Mouse (Mus musculus) midbrain, embryonic 14.5 days (tissue): Measurements from ENCODE around the gene Ap2a2. TPM values are rescaled to one million over a fixed set of nuclear protein-coding genes. Genes with fewer than 3 reads are reported as not detected.
A peak's percentile ranks its signal among the peaks of the same experiment; 100 is the strongest.

ENCODE experiments used
- ATAC-seq: fragments of 200-750 bp; cut with Nextera tagmentation; 2 replicates; pipeline ENCODE4 v1.8.0; 2017; ENCODE audit warnings: moderate number of reproducible peaks, moderate library complexity; ENCODE audit not compliant: low FRiP score, low TSS enrichment
- DNase-seq: peaks from one replicate; pipeline ENCODE4 v3.0.0-alpha.2; 2015
- H3K27ac ChIP-seq: fragments of 300-500 bp; sonication (generic); replicated peaks from 2 replicates; pipeline ENCODE4 v1.5.1; 2014; ENCODE audit warnings: mild to moderate bottlenecking, low read depth, low read length, moderate library complexity
- H3K27me3 ChIP-seq: fragments of 300-500 bp; sonication (generic); 2 replicates; pipeline ENCODE4 v1.6.1; 2014; ENCODE audit warnings: low read length, control low read depth, mixed read lengths; ENCODE audit not compliant: control insufficient read depth, insufficient read depth
- H3K36me3 ChIP-seq: fragments of 300-500 bp; sonication (generic); 2 replicates; pipeline ENCODE4 v1.6.1; 2014; ENCODE audit warnings: low read length, control low read depth; ENCODE audit not compliant: control insufficient read depth, insufficient read depth
- H3K4me1 ChIP-seq: fragments of 300-500 bp; sonication (generic); 2 replicates; pipeline ENCODE4 v1.6.1; 2014; ENCODE audit warnings: mild to moderate bottlenecking, antibody characterized with exemption, low read length, control low read depth; ENCODE audit not compliant: control insufficient read depth, insufficient read depth
- H3K4me2 ChIP-seq: fragments of 300-500 bp; sonication (generic); 2 replicates; pipeline ENCODE4 v1.6.1; 2014; ENCODE audit warnings: mild to moderate bottlenecking, low read length, moderate library complexity
- H3K4me3 ChIP-seq: fragments of 300-500 bp; sonication (generic); replicated peaks from 2 replicates; pipeline ENCODE4 v1.5.1; 2014; ENCODE audit warnings: low read depth, low read length
- H3K9ac ChIP-seq: fragments of 300-500 bp; sonication (generic); replicated peaks from 2 replicates; pipeline ENCODE4 v1.6.1; 2014; ENCODE audit warnings: mild to moderate bottlenecking, low read length, moderate library complexity
- H3K9me3 ChIP-seq: fragments of 300-500 bp; sonication (generic); 2 replicates; pipeline ENCODE4 v1.6.1; 2016; ENCODE audit warnings: low read length, control low read depth, mixed read lengths; ENCODE audit not compliant: control insufficient read depth
- WGBS: fragments of 180-500 bp; shearing (Covaris S2); extraction: QIAGEN DNeasy Blood & Tissue Kit; methylation state at CpG from one replicate; pipeline ENCODE4 v1.1.7; 2014; 5-methylcytosine and 5-hydroxymethylcytosine counted together
- polyA plus RNA-seq: library from polyadenylated mRNA; unstranded; fragments of >200 nt; fragmentation: Nextera tagmentation; extraction: Ambion mirVana; gene quantifications from 2 replicates; pipeline ENCODE4 v1.2.1, GENCODE M21; 2014

Ap2a2 gene
- 95.4 and 103 TPM in 2 replicates for polyA plus RNA-seq

- no peaks in the 10 kb centered on the region for H3K27me3 ChIP-seq
- DNase-seq (peak; percentile 99), ATAC-seq (peak; percentile 94)
- H3K4me2 ChIP-seq, result peak within 1 kb of the TSS; percentile 75
- under 1% methylated on average over 72 of the region's 72 CpGs for WGBS
- H3K9ac ChIP-seq, result peak within 1 kb of the TSS; percentile 97
- H3K27ac ChIP-seq, result peak within 1 kb of the TSS; percentile 87
- peak within 1 kb of the TSS; percentile 87 for H3K4me3 ChIP-seq
- 0 out of 2 replicates have a peak, but pooled peaks cover 4% of the 10 kb centered on the region for H3K36me3 ChIP-seq
- no peaks in the 10 kb centered on the region for H3K9me3 ChIP-seq
- peaks cover 6% of the 10 kb centered on the region for H3K4me1 ChIP-seq
These were observed at the start of gene Ap2a2 for GRCm38 (mm10) chr7:141561682-141562391. TSS of gene Ap2a2 (plus strand) at chr7:141562173.

- H3K4me2 ChIP-seq, result no peak overlapping the region
- no peak overlapping the region for H3K4me3 ChIP-seq
- H3K4me1 ChIP-seq, result no peaks in the 10 kb centered on the region
- ATAC-seq, result no peak
- no peak for DNase-seq
- WGBS, result 93% methylated on average over 4 of the region's 4 CpGs
- H3K36me3 ChIP-seq, result peaks cover 49% of the 10 kb centered on the region
- no peaks in the 10 kb centered on the region for H3K9me3 ChIP-seq
- H3K27me3 ChIP-seq, result no peaks in the 10 kb centered on the region
- H3K27ac ChIP-seq, result no peak overlapping the region
- H3K9ac ChIP-seq, result no peak overlapping the region
These were observed 44.3 kb upstream of the Ap2a2 start for GRCm38 (mm10) chr7:141517638-141518037.

- no peak overlapping the region for H3K9ac ChIP-seq
- no peaks in the 10 kb centered on the region for H3K4me1 ChIP-seq
- DNase-seq, result no peak
- no peak overlapping the region for H3K4me3 ChIP-seq
- no peak overlapping the region for H3K27ac ChIP-seq
- peaks cover 48% of the 10 kb centered on the region for H3K36me3 ChIP-seq
- H3K9me3 ChIP-seq, result no peaks in the 10 kb centered on the region
- WGBS, result 84% methylated on average over 5 of the region's 5 CpGs
- ATAC-seq, result no peak
- H3K27me3 ChIP-seq, result no peaks in the 10 kb centered on the region
- H3K4me2 ChIP-seq, result no peak overlapping the region
These were observed 43.7 kb upstream of the Ap2a2 start for GRCm38 (mm10) chr7:141518296-141518695.

GRCm38 (mm10) chr7:141518926-141519325, 43.0 kb upstream of the Ap2a2 start:
- no peak overlapping the region for H3K4me3 ChIP-seq
- H3K9me3 ChIP-seq, result no peaks in the 10 kb centered on the region
- H3K9ac ChIP-seq, result no peak overlapping the region
- no peak for ATAC-seq
- no peak overlapping the region for H3K4me2 ChIP-seq
- no peak overlapping the region for H3K27ac ChIP-seq
- DNase-seq, result no peak
- H3K4me1 ChIP-seq, result no peaks in the 10 kb centered on the region
- peaks cover 41% of the 10 kb centered on the region for H3K36me3 ChIP-seq
- H3K27me3 ChIP-seq, result no peaks in the 10 kb centered on the region
- WGBS, result 83% methylated on average over 3 of the region's 3 CpGs

- no peaks in the 10 kb centered on the region for H3K9me3 ChIP-seq
- H3K27ac ChIP-seq, result no peak overlapping the region
- H3K36me3 ChIP-seq, result peaks cover 41% of the 10 kb centered on the region
- H3K27me3 ChIP-seq, result no peaks in the 10 kb centered on the region
- H3K9ac ChIP-seq, result no peak overlapping the region
- H3K4me2 ChIP-seq, result no peak overlapping the region
- H3K4me3 ChIP-seq, result no peak overlapping the region
- no peaks in the 10 kb centered on the region for H3K4me1 ChIP-seq
- DNase-seq, result no peak
- WGBS, result 74% methylated on average over 1 of the region's 1 CpGs
- ATAC-seq, result no peak
These were observed 42.2 kb upstream of the Ap2a2 start for GRCm38 (mm10) chr7:141519795-141520194.

- DNase-seq, result no peak
- Histone ChIP-seq H3K9ac (no peak overlapping the region), H3K9me3 (no peaks in the 10 kb centered on the region), H3K27ac (no peak overlapping the region), H3K27me3 (no peaks in the 10 kb centered on the region), H3K4me3 (no peak overlapping the region), H3K4me2 (no peak overlapping the region), H3K4me1 (no peaks in the 10 kb centered on the region), H3K36me3 (peaks cover 35% of the 10 kb centered on the region)
- 38% methylated on average over 4 of the region's 4 CpGs for WGBS
- ATAC-seq, result no peak
These were observed 39.0 kb upstream of the Ap2a2 start for GRCm38 (mm10) chr7:141523007-141523406.

GRCm38 (mm10) chr7:141524271-141524670, 37.7 kb upstream of the Ap2a2 start:
- no peak overlapping the region for H3K4me2 ChIP-seq
- no peaks in the 10 kb centered on the region for H3K27me3 ChIP-seq
- WGBS, result 92% methylated on average over 4 of the region's 4 CpGs
- DNase-seq, result no peak
- no peaks in the 10 kb centered on the region for H3K4me1 ChIP-seq
- no peak overlapping the region for H3K4me3 ChIP-seq
- no peaks in the 10 kb centered on the region for H3K9me3 ChIP-seq
- no peak overlapping the region for H3K27ac ChIP-seq
- ATAC-seq, result no peak
- peaks cover 41% of the 10 kb centered on the region for H3K36me3 ChIP-seq
- no peak overlapping the region for H3K9ac ChIP-seq

GRCm38 (mm10) chr7:141524760-141525579, 37.0 kb upstream of the Ap2a2 start:
- WGBS, result 54% methylated on average over 6 of the region's 6 CpGs
- Histone ChIP-seq H3K4me3 (no peak overlapping the region), H3K27me3 (no peaks in the 10 kb centered on the region), H3K4me1 (no peaks in the 10 kb centered on the region), H3K4me2 (no peak overlapping the region), H3K36me3 (peaks cover 48% of the 10 kb centered on the region), H3K9ac (no peak overlapping the region), H3K9me3 (no peaks in the 10 kb centered on the region), H3K27ac (no peak overlapping the region)
- peak; percentile 76; the same call in 1 of the 2 replicates for ATAC-seq
- DNase-seq, result peak; percentile 89
